ENCODE assay signal across 8 mouse cellular contexts in the genomic region with DNA sequence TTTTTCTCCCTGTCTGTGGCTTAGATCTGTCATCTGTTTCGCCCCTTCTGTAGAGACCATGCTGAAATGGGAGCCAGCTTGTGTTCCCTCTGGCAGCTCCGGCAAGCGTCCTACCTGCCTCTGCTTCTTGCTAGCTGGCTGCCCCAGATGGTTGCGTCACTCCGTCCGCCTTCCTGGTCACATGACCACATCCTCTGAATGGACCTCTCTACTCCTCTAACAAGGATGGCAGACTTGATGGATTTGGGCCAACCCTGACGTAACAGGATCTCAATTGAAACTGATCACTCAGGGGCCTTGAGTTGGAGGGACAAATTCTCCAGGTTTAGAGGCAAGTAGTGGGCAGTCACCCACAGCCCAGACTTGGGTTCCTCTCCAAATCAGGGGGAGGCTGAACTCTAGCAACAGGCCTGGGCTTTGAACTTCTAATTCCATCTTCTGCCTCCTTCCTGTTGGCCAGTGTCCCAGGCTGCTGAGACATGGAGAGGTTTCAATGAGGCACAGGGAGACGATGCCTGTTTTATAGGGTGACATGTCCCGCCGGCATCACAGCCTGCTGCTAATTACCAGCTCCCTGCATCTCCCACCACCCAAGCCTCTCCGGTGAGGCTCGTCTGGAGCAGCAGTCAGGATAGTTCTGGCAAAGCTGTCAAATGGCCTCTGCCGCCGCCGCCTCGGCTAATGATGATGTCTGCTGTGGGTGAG.
DNase-seq lines count a peak whose midpoint lies in the region.

No protein-coding gene starts in this region.

- DNase-seq in adrenal gland, postnatal 14 days: peak; percentile 46
- no peak for DNase-seq in adrenal gland, adult 8-10 months
- DNase-seq in 416B (ENCODE audit: low read depth): peak; percentile 81
- peak; percentile 35 to 44 for DNase-seq in frontal cortex, postnatal 10 days (ENCODE audit: low spot score in 2 of 2)
- DNase-seq in left cerebral cortex, adult 18-20 months (ENCODE audit: low spot score in 2 of 2): peak; percentile 43 to 45
- DNase-seq in right cerebral cortex, postnatal 10 days (ENCODE audit: low spot score in 2 of 2): peak; percentile 75 to 80
- DNase-seq in yolk sac, embryonic 10.5 days (ENCODE audit: low spot score): no peak
- DNase-seq in urinary bladder, postnatal 14 days (ENCODE audit: low spot score): no peak

Comparison
In these comparisons a context has a peak if more than half of its experiments do, and no peak if none do; other contexts are left out.
1. DNase-seq: peak in adrenal gland, postnatal 14 days (single experiment), 416B (single experiment), frontal cortex, postnatal 10 days (2 of 2), left cerebral cortex, adult 18-20 months (2 of 2) and right cerebral cortex, postnatal 10 days (2 of 2); none in adrenal gland, adult 8-10 months (single experiment), yolk sac, embryonic 10.5 days (single experiment) and urinary bladder, postnatal 14 days (single experiment).